Mouse (Mus musculus): ENCODE results near the gene Lipe. TPM values are rescaled to one million over a fixed set of nuclear protein-coding genes. Genes with fewer than 3 reads are reported as not detected.
"Not testable (repeated sequence)": the region's sequence is repeated elsewhere in the genome, so short reads cannot be mapped to it uniquely, and the experiment has no call there.

Lipe gene
- total RNA-seq, 1 experiment: 3.8 TPM

DNA sequence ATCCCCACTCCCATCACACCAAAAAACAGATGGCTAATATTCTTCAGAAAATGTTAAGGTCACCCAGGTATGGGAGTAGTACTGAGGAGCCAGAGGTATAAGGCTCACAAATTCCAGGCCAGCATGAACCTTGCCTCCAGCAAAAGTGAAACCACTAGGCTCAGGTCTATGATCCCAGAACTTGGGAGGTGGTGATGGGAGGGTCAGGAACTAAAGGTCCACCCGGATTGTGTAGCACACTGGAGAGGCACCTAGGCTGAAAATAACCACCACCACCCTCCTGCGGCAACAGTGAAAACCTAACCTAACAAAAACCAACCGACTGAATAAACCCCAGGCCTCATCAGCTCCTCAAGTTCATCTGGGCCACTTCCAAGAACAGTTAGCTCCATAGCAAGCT, 29.8 kb upstream of the Lipe start:
- no peaks in the 10 kb centered on the region for H3K36me3 ChIP-seq (ENCODE audit: control insufficient read depth, insufficient read depth, low read length, poor library complexity, severe bottlenecking)
- H3K4me1 ChIP-seq (ENCODE audit: control insufficient read depth in 2 of 2, insufficient read depth in 2 of 2, low read length in 2 of 2, poor library complexity in 1 of 2): peaks cover 15 to 21% of the 10 kb centered on the region in 2 experiments
- no peak overlapping the region for H3K9ac ChIP-seq (ENCODE audit: insufficient read depth, low read depth, low read length, poor library complexity, severe bottlenecking)
- no peak for DNase-seq (ENCODE audit: low read depth, low spot score)
- in situ Hi-C loops (cut with MboI; ENCODE audit: low sequenced_read_pairs in 2 of 2, unreplicated experiment in 2 of 2): loop anchor here (5.0 to 10.0 kb wide), 2 partner anchors 54 to 166 kb away; no protein-coding TSS in a partner anchor
- TF ChIP-seq ZC3H11A (IDR thresholded peaks at IDR 0.05; ENCODE audit: borderline replicate concordance, low read depth, low read length) (no peak), CHD2 (IDR thresholded peaks at IDR 0.05; ENCODE audit: low read depth, low read length) (no peak), ZNF384 (IDR thresholded peaks at IDR 0.05; ENCODE audit: low read depth, low read length) (no peak), MAFK (IDR thresholded peaks at IDR 0.05; ENCODE audit: insufficient read depth, low read depth, low read length) (no peak), HCFC1 (IDR thresholded peaks at IDR 0.05; ENCODE audit: borderline replicate concordance, insufficient read depth, low read length) (no peak)
- no peak overlapping the region for H3K4me3 ChIP-seq (ENCODE audit: insufficient read depth in 1 of 2, low read depth in 1 of 2, low read length in 2 of 2, poor library complexity in 1 of 2, severe bottlenecking in 1 of 2)
- no peaks in the 10 kb centered on the region for H3K9me3 ChIP-seq (ENCODE audit: control insufficient read depth, insufficient read depth, low read depth, low read length)
- H3K27ac ChIP-seq (ENCODE audit: insufficient read depth, low read depth, low read length, poor library complexity, severe bottlenecking): no peak overlapping the region

DNA sequence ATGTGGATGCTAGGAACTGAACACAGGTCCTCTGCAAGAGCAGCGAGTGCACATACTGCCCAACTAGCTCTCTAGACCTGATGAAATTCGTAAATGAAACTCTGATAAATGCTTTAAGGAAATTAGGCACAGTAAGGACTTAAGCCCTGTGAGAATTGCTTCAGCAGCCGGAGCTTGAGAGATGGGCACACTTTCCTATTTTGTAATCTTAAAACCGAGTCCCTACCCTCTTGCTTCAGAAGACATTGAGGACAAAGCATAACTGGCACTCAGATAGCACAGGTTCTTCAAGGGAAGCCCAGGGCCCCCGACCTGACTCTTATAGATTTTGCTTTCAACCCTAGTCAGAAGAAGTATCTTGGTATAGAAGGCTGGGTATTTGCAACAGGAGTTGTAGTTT, 28.6 kb upstream of the Lipe start:
- Histone ChIP-seq H3K9me3 (ENCODE audit: control insufficient read depth, insufficient read depth, low read depth, low read length) (no peaks in the 10 kb centered on the region), H3K36me3 (ENCODE audit: control insufficient read depth, insufficient read depth, low read length, poor library complexity, severe bottlenecking) (no peaks in the 10 kb centered on the region), H3K4me3 (ENCODE audit: insufficient read depth in 1 of 2, low read depth in 1 of 2, low read length in 2 of 2, poor library complexity in 1 of 2, severe bottlenecking in 1 of 2) (no peak overlapping the region), H3K4me1 (ENCODE audit: control insufficient read depth in 2 of 2, insufficient read depth in 2 of 2, low read length in 2 of 2, poor library complexity in 1 of 2) (peaks cover 9 to 15% of the 10 kb centered on the region in 2 experiments), H3K9ac (ENCODE audit: insufficient read depth, low read depth, low read length, poor library complexity, severe bottlenecking) (no peak overlapping the region), H3K27ac (ENCODE audit: insufficient read depth, low read depth, low read length, poor library complexity, severe bottlenecking) (no peak overlapping the region; the same call in 1 of the 2 replicates)
- no peak for DNase-seq (ENCODE audit: low read depth, low spot score)
- TF ChIP-seq ZNF384 (IDR thresholded peaks at IDR 0.05; ENCODE audit: low read depth, low read length) (no peak), MAFK (IDR thresholded peaks at IDR 0.05; ENCODE audit: insufficient read depth, low read depth, low read length) (no peak), HCFC1 (IDR thresholded peaks at IDR 0.05; ENCODE audit: borderline replicate concordance, insufficient read depth, low read length) (no peak), ZC3H11A (IDR thresholded peaks at IDR 0.05; ENCODE audit: borderline replicate concordance, low read depth, low read length) (no peak), CHD2 (IDR thresholded peaks at IDR 0.05; ENCODE audit: low read depth, low read length) (no peak)
- in situ Hi-C loops (cut with MboI; ENCODE audit: low sequenced_read_pairs in 2 of 2, unreplicated experiment in 2 of 2): loop anchor here (5.0 to 10.0 kb wide), 2 partner anchors 55 to 168 kb away; no protein-coding TSS in a partner anchor

DNA sequence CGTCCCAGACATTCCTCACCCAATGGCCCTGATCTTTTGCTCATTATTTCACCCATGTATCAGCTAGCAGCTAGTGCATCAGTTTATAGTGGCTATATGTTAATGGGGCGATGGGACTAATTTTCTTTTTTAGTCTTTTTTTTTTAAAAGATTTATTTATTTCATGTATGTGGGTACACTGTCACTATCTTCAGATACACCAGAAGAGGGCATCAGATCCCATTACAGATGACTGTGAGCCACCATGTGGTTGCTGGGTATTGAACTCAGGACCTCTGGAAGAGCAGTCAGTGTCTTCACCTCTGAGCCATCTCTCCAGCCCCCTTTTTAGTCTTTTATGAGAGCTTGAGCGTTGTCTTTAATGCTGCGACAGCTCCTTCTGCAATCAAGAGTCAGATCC, 27.9 kb upstream of the Lipe start:
- not testable (repeated sequence) for DNase-seq (ENCODE audit: low read depth, low spot score); H3K9ac ChIP-seq (ENCODE audit: insufficient read depth, low read depth, low read length, poor library complexity, severe bottlenecking); H3K36me3 ChIP-seq (ENCODE audit: control insufficient read depth, insufficient read depth, low read length, poor library complexity, severe bottlenecking); H3K9me3 ChIP-seq (ENCODE audit: control insufficient read depth, insufficient read depth, low read depth, low read length); H3K4me1 ChIP-seq (ENCODE audit: control insufficient read depth in 2 of 2, insufficient read depth in 2 of 2, low read length in 2 of 2, poor library complexity in 1 of 2); H3K4me3 ChIP-seq (ENCODE audit: insufficient read depth in 1 of 2, low read depth in 1 of 2, low read length in 2 of 2, poor library complexity in 1 of 2, severe bottlenecking in 1 of 2); H3K27ac ChIP-seq (ENCODE audit: insufficient read depth, low read depth, low read length, poor library complexity, severe bottlenecking)
- in situ Hi-C loops (cut with MboI; ENCODE audit: low sequenced_read_pairs in 2 of 2, unreplicated experiment in 2 of 2): loop anchor here (5.0 to 10.0 kb wide), 2 partner anchors 56 to 168 kb away; no protein-coding TSS in a partner anchor

DNA sequence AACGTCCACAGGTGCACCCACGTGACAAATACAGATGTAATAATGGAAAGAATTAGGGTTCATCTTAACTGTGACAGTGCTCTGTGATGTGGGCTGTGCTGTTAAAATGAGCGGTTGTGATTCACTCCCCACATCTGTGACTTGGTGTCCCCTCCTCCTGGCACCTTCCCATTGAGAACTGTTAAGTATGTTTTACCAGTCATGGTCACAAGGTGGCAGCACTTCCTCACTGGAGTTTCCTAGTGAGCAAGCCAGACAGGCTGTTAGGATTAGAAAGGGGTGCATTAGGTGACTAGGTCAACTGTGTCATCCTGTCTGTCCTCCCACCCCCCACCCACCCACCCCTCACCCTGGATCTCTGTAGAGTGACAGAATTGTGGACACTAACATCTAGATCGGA, 25.9 kb upstream of the Lipe start:
- Histone ChIP-seq H3K36me3 (ENCODE audit: control insufficient read depth, insufficient read depth, low read length, poor library complexity, severe bottlenecking) (no peaks in the 10 kb centered on the region), H3K27ac (ENCODE audit: insufficient read depth, low read depth, low read length, poor library complexity, severe bottlenecking) (no peak overlapping the region), H3K9me3 (ENCODE audit: control insufficient read depth, insufficient read depth, low read depth, low read length) (no peaks in the 10 kb centered on the region), H3K4me3 (ENCODE audit: insufficient read depth in 1 of 2, low read depth in 1 of 2, low read length in 2 of 2, poor library complexity in 1 of 2, severe bottlenecking in 1 of 2) (no peak overlapping the region), H3K9ac (ENCODE audit: insufficient read depth, low read depth, low read length, poor library complexity, severe bottlenecking) (no peak overlapping the region), H3K4me1 (ENCODE audit: control insufficient read depth in 2 of 2, insufficient read depth in 2 of 2, low read length in 2 of 2, poor library complexity in 1 of 2) (peaks cover 0 to 2% of the 10 kb centered on the region in 2 experiments; a peak in 3 of 4 replicates)
- peak; percentile 93 for DNase-seq (ENCODE audit: low read depth, low spot score)
- TF ChIP-seq CHD2 (IDR thresholded peaks at IDR 0.05; ENCODE audit: low read depth, low read length): no peak
- peak; percentile 97 for TF ChIP-seq ZC3H11A (IDR thresholded peaks at IDR 0.05; ENCODE audit: borderline replicate concordance, low read depth, low read length)
- in situ Hi-C loops (cut with MboI; ENCODE audit: low sequenced_read_pairs in 2 of 2, unreplicated experiment in 2 of 2): loop anchor here (5.0 to 10.0 kb wide), 2 partner anchors 170 to 173 kb away; no protein-coding TSS in a partner anchor

DNA sequence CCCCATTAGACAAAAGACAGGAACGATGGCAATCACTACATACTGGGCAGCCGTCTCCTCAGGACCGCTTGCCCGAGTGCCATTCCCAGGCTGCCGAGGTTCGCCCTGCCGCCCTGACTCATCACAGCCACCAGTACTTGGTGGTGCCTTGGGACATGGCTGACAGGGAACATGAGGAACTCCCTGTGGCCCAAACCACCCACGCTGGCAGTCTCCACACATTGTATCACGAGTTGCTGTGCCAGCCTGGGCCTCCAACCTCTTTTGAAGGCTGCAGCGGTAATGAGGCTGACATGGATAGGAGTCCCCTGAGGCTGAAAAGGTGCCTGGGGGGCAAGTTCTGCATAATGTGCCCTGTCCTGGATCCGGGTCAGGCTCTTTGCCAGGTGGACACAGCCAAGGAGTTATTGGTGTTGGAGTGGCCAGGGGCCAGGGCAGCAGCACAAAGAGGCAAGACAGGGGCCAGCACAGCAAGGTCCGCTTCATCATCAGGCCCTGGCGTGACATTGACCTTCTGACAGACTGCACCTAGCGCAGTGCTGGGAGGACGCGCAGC, 23.9 kb upstream of the Lipe start:
- H3K36me3 ChIP-seq (ENCODE audit: control insufficient read depth, insufficient read depth, low read length, poor library complexity, severe bottlenecking): no peaks in the 10 kb centered on the region
- H3K9ac ChIP-seq (ENCODE audit: insufficient read depth, low read depth, low read length, poor library complexity, severe bottlenecking): peak overlapping the region; percentile 41
- H3K27ac ChIP-seq (ENCODE audit: insufficient read depth, low read depth, low read length, poor library complexity, severe bottlenecking): no peak overlapping the region
- H3K4me1 ChIP-seq (ENCODE audit: control insufficient read depth in 2 of 2, insufficient read depth in 2 of 2, low read length in 2 of 2, poor library complexity in 1 of 2): peaks cover 2% of the 10 kb centered on the region in 2 experiments; a peak in 3 of 4 replicates
- H3K4me3 ChIP-seq (ENCODE audit: insufficient read depth in 1 of 2, low read depth in 1 of 2, low read length in 2 of 2, poor library complexity in 1 of 2, severe bottlenecking in 1 of 2): peak overlapping the region; percentile 31 to 58
- TF ChIP-seq ZNF384 (IDR thresholded peaks at IDR 0.05; ENCODE audit: low read depth, low read length): no peak
- no peak for TF ChIP-seq HCFC1 (IDR thresholded peaks at IDR 0.05; ENCODE audit: borderline replicate concordance, insufficient read depth, low read length)
- no peak for TF ChIP-seq MAFK (IDR thresholded peaks at IDR 0.05; ENCODE audit: insufficient read depth, low read depth, low read length)
- TF ChIP-seq CHD2 (IDR thresholded peaks at IDR 0.05; ENCODE audit: low read depth, low read length): no peak
- no peak for TF ChIP-seq ZC3H11A (IDR thresholded peaks at IDR 0.05; ENCODE audit: borderline replicate concordance, low read depth, low read length)
- no peaks in the 10 kb centered on the region for H3K9me3 ChIP-seq (ENCODE audit: control insufficient read depth, insufficient read depth, low read depth, low read length)
- in situ Hi-C loops (cut with MboI; ENCODE audit: low sequenced_read_pairs in 2 of 2, unreplicated experiment in 2 of 2): loop anchor here (5.0 to 10.0 kb wide), 2 partner anchors 172 to 175 kb away; no protein-coding TSS in a partner anchor
- DNase-seq (ENCODE audit: low read depth, low spot score): no peak

Data from ES-E14 (cell line).